Mouse (Mus musculus) ES-Bruce4 (cell line): ENCODE results near the gene Ccdc181.

Source experiments
- CTCF ChIP-seq: IDR thresholded peaks from one replicate; pipeline ENCODE4 v1.8.1; 2011; ENCODE audit warnings: low read depth, low read length
- EP300 ChIP-seq: IDR thresholded peaks from 2 replicates; pipeline ENCODE4 v1.6.1; 2011; ENCODE audit warnings: low read depth, low read length; ENCODE audit not compliant: insufficient read depth
- POLR2A ChIP-seq: IDR thresholded peaks from one replicate; pipeline ENCODE4 v1.8.1; 2011; ENCODE audit warnings: low read length; ENCODE audit not compliant: insufficient read depth

DNA sequence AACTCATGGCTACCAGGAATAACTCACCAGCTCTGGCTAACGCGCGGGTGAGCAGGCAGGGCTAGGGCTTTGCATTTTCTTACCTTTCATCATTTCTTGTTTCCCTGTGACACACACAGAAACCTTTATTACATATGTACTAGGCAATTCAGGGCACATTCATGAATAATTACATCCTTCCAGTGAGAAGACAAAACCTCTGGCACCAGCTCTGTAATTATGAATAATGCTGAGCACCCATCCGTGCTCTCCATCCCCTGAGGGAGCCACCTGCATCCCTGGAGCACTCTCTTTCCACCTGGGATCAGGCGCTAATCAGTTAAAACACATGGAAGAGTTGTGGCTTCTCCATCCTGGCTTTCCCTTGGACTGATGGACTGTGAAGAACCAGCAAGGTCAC is 28.4 kb downstream of the Ccdc181 start, which contains the start of gene Nme7:
- TF ChIP-seq EP300 (no peak), CTCF (no peak), POLR2A (no peak)
